8 mouse cellular contexts compared by ENCODE assay signal in the genomic region with DNA sequence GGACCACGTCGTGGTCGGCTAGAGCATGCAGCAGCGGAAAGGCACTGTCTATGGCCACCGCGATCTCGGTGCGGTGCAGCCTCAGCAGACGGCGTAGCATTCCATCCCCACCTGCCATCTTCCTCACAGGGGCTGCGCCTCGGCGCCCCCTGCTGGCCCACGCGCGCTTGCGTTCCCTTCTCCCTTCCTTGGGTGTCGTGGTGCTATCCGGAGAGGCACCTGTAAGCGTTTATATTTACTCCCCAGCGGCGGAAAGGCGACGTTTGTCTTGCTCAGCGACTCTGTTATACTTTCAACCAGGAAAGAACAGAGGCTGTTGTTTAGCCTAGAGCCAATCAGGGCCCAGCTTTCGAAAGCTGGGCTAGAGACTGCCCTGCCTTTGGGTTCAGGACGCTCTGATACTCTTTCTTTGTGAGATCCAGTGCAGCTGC. TPM values are rescaled to one million over a fixed set of nuclear protein-coding genes. Genes with fewer than 3 reads are reported as not detected.
DNase-seq lines count a peak whose midpoint lies in the region; ATAC-seq and TF ChIP-seq lines count a peak whose summit lies in the region.

A gene (minus strand): TSS at position 205 of the 431 bp plus-strand sequence.

- TF ChIP-seq POLR2A in olfactory bulb, adult 2 months (IDR thresholded peaks at IDR 0.05; ENCODE audit: insufficient read depth, low read depth, low read length), result no peak

- peak within 1 kb of the TSS; percentile 34 to 50 for H3K4me3 ChIP-seq in ES-E14 (ENCODE audit: insufficient read depth in 1 of 2, low read depth in 1 of 2, low read length in 2 of 2, poor library complexity in 1 of 2, severe bottlenecking in 1 of 2)
- H3K4me3 ChIP-seq in forebrain, embryonic 10.5 days, result peak within 1 kb of the TSS; percentile 38
- peak within 1 kb of the TSS; percentile 23 for H3K4me3 ChIP-seq in lung, embryonic 15.5 days
- 0 out of 2 replicates have a peak within 1 kb of the TSS, but pooled peaks have one; percentile 15 for H3K4me3 ChIP-seq in olfactory bulb, adult 2 months (ENCODE audit: insufficient read depth, low read depth, low read length)

- H3K36me3 ChIP-seq in ES-E14 (ENCODE audit: control insufficient read depth, insufficient read depth, low read length, poor library complexity, severe bottlenecking), result no peaks in the 10 kb centered on the region; the same call in 1 of the 2 replicates
- H3K36me3 ChIP-seq in forebrain, embryonic 10.5 days (replicated peaks), result no peaks in the 10 kb centered on the region
- no peaks in the 10 kb centered on the region for H3K36me3 ChIP-seq in lung, embryonic 15.5 days

- no peak within 1 kb of the TSS; the same call in 1 of the 2 replicates for H3K27ac ChIP-seq in ES-E14 (ENCODE audit: insufficient read depth, low read depth, low read length, poor library complexity, severe bottlenecking)
- peak within 1 kb of the TSS; percentile 72 for H3K27ac ChIP-seq in forebrain, embryonic 10.5 days
- H3K27ac ChIP-seq in lung, embryonic 15.5 days, result no peak within 1 kb of the TSS
- no peak within 1 kb of the TSS for H3K27ac ChIP-seq in olfactory bulb, adult 2 months (ENCODE audit: insufficient read depth, low read depth, low read length)

- 3% methylated on average over 27 of the region's 27 CpGs for WGBS in forebrain, embryonic 10.5 days
- WGBS in lung, embryonic 15.5 days, result 1% methylated on average over 27 of the region's 27 CpGs
- under 1% methylated on average over 27 of the region's 27 CpGs for WGBS in olfactory bulb, adult 2 months

- H3K9me3 ChIP-seq in ES-E14 (ENCODE audit: control insufficient read depth, insufficient read depth, low read depth, low read length), result no peaks in the 10 kb centered on the region
- H3K9me3 ChIP-seq in forebrain, embryonic 10.5 days, result no peaks in the 10 kb centered on the region
- H3K9me3 ChIP-seq in lung, embryonic 15.5 days, result no peaks in the 10 kb centered on the region

- peak within 1 kb of the TSS; percentile 49; the same call in 1 of the 2 replicates for H3K9ac ChIP-seq in ES-E14 (ENCODE audit: insufficient read depth, low read depth, low read length, poor library complexity, severe bottlenecking)
- H3K9ac ChIP-seq in lung, embryonic 15.5 days, result peak within 1 kb of the TSS; percentile 23

- H3K4me1 ChIP-seq in ES-E14 (ENCODE audit: control insufficient read depth in 2 of 2, insufficient read depth in 2 of 2, low read length in 2 of 2, poor library complexity in 1 of 2), result peaks cover 3 to 39% of the 10 kb centered on the region in 2 experiments; a peak in 3 of 4 replicates
- H3K4me1 ChIP-seq in forebrain, embryonic 10.5 days, result peaks cover 22% of the 10 kb centered on the region
- H3K4me1 ChIP-seq in lung, embryonic 15.5 days, result peaks cover 7% of the 10 kb centered on the region; the same call in 1 of the 2 replicates
- peaks cover 9% of the 10 kb centered on the region for H3K4me1 ChIP-seq in olfactory bulb, adult 2 months (ENCODE audit: control insufficient read depth, insufficient read depth, low read length)

- peak; percentile 43; the same call in 1 of the 2 replicates for ATAC-seq in lung, embryonic 15.5 days (ENCODE audit: borderline replicate concordance, extremely low read depth, low FRiP score, low TSS enrichment)

- peak; percentile 88 for TF ChIP-seq CTCF in olfactory bulb, adult 2 months (IDR thresholded peaks at IDR 0.05; ENCODE audit: insufficient read depth, low read depth, low read length)

- H3K27me3 ChIP-seq in forebrain, embryonic 10.5 days (ENCODE audit: poor library complexity, severe bottlenecking), result peaks cover 30% of the 10 kb centered on the region
- H3K27me3 ChIP-seq in lung, embryonic 15.5 days, result no peaks in the 10 kb centered on the region

- peak within 1 kb of the TSS; percentile 50 for H3K4me2 ChIP-seq in lung, embryonic 15.5 days

- intact Hi-C loops in heart, postnatal 14 days (cut with DNase I), result no loop called here

- DNase-seq in ES-E14 (ENCODE audit: low read depth, low spot score), result peak; percentile 75
- DNase-seq in c-Kit-positive CD71-negative TER-119-negative erythroid progenitor cells, embryonic 14.5 days (ENCODE audit: low read depth), result peak; percentile 56
- DNase-seq in forebrain, embryonic 10.5 days (ENCODE audit: extremely low spot score, low spot score), result peak; percentile 68
- DNase-seq in heart, postnatal 14 days, result peak; percentile 68 to 70
- peak; percentile 70 to 79 for DNase-seq in kidney, postnatal 4 days
- peak; percentile 86 for DNase-seq in thymus, postnatal 25 days

- in situ Hi-C loops in ES-E14 (cut with MboI; ENCODE audit: low sequenced_read_pairs in 2 of 2, unreplicated experiment in 2 of 2), result no loop called here

TF ChIP-seq in ES-E14, 5 proteins besides CTCF, POLR2A, EP300 and RAD21:
- TF ChIP-seq ZNF384 (IDR thresholded peaks at IDR 0.05; ENCODE audit: low read depth, low read length) (no peak), CHD2 (IDR thresholded peaks at IDR 0.05; ENCODE audit: low read depth, low read length) (no peak), MAFK (IDR thresholded peaks at IDR 0.05; ENCODE audit: insufficient read depth, low read depth, low read length) (no peak), HCFC1 (IDR thresholded peaks at IDR 0.05; ENCODE audit: borderline replicate concordance, insufficient read depth, low read length) (no peak), ZC3H11A (IDR thresholded peaks at IDR 0.05; ENCODE audit: borderline replicate concordance, low read depth, low read length) (no peak)

RNA-seq across cellular contexts. Expression of the gene that starts here (rescaled TPM):
- 68.3 and 88.3 TPM in 2 replicates for total RNA-seq in ES-E14 (2012; rRNA removed)
- 0.28 and 0.33 TPM in 2 replicates for polyA plus RNA-seq in forebrain, embryonic 10.5 days (2016; fragmentation: Nextera tagmentation; extraction: Ambion mirVana)
- total RNA-seq in heart, postnatal 14 days (2021), result under 1 TPM in 1 of 2 experiments, not detected in 1; 0.12 TPM
- 2.1 and 2.7 TPM in 2 replicates for polyA plus RNA-seq in lung, embryonic 15.5 days (2015; fragmentation: Nextera tagmentation; extraction: Ambion mirVana)
- not detected in 2 replicates for polyA plus RNA-seq in olfactory bulb, adult 2 months (2012; ENCODE audit: insufficient read depth, insufficient read length, low replicate concordance, missing spikeins)

Comparison
In these comparisons a context has a peak if more than half of its experiments do, and no peak if none do; other contexts are left out.
1. RNA of the gene that starts here (total RNA-seq): 68.3 to 88.3 TPM in ES-E14; 0.12 TPM in heart, postnatal 14 days; every median in the first group is over 10 times any median in the second.
2. Peak in DNase-seq, H3K4me3 ChIP-seq and H3K27ac ChIP-seq in forebrain, embryonic 10.5 days; RNA of the gene not detected or under 1 TPM.
3. Peak in DNase-seq in heart, postnatal 14 days; RNA of the gene not detected or under 1 TPM.
4. Peak in every context shown above with its lines, with median percentiles within 50 percentile points of each other: DNase-seq and H3K4me3 ChIP-seq.